Mouse (Mus musculus): ENCODE measurements around the gene Cstb. TPM values are rescaled to one million over a fixed set of nuclear protein-coding genes. Genes with fewer than 3 reads are reported as not detected.

The Cstb gene
- polyA plus RNA-seq (2015; fragmentation: Nextera tagmentation; extraction: Ambion mirVana): 222 and 253 TPM in 2 replicates

DNA sequence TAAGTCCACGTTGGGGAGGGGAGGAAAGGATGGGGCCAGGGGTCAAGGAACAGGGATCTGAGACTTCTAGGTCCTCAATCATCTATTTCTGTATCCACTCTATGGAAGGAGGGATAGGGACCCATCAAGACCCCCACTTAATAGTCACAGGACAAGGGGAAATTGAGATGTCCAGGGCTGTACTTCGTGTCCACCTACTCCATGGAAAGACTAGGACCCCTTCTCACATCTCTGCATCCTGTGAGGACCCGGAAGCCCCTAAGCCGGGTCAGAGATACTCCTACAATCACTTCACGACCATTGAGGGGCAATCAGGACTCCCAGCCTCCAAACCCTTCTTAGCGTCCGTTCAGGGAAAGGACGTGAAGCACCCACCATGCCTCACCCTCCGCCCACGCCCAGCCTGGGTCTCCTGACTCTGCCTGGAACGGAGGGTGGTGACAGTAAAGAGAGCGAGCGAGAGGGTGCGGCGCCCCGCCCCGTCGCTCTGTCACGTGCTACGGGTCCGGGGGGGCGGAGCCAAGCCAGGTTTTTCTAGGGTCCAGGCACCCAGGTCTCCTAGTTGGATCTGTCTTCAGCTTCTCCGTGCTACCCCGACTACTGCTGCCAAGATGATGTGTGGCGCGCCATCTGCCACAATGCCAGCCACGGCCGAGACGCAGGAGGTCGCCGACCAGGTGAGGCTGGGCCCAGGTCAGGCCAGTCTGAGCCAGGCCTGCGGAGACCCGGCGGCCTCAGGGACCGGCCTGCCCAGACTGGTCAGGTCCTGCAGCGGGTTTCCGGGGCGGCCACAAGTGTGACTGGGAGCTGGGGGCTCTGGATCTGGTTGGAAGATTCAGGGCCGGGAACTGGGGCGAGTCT, at the start of gene Cstb:
Gene Cstb, plus strand, starts transcription at position 489 of the 861 bp plus-strand sequence.
- Histone ChIP-seq H3K27me3 (no peaks in the 10 kb centered on the region), H3K4me2 (peak within 1 kb of the TSS; percentile 76), H3K9me3 (no peaks in the 10 kb centered on the region), H3K36me3 (peaks cover 26% of the 10 kb centered on the region), H3K9ac (peak within 1 kb of the TSS; percentile 94), H3K4me3 (peak within 1 kb of the TSS; percentile 92), H3K27ac (peak within 1 kb of the TSS; percentile 74), H3K4me1 (peaks cover 10% of the 10 kb centered on the region)
- ATAC-seq (ENCODE audit: insufficient number of reproducible peaks, insufficient read depth, low FRiP score, low TSS enrichment, low read depth): peak; percentile 86
- WGBS: 2% methylated on average over 40 of the region's 40 CpGs

DNA sequence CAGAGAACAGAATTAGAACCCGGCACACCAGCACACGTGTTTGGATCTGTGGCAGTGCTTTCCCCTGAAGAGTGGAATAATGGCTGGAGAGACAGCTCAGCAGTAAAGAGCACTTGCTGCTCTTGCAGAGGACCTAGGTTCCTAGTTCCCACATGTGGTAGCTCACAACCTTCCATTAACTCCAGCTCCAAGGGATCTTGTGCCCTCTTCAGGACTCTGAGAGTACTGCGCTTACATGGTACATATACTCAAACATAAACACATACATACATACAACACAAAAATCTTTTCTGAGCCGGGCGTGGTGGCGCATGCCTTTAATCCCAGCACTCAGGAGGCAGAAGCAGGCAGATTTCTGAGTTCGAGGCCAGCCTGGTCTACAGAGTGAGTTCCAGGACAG, 47.0 kb upstream of the Cstb start:
- Histone ChIP-seq H3K27me3 (no peaks in the 10 kb centered on the region), H3K4me1 (no peaks in the 10 kb centered on the region), H3K9ac (no peak overlapping the region), H3K9me3 (no peaks in the 10 kb centered on the region), H3K4me2 (no peak overlapping the region), H3K27ac (no peak overlapping the region), H3K4me3 (no peak overlapping the region), H3K36me3 (no peaks in the 10 kb centered on the region)
- 94% methylated on average over 7 of the region's 7 CpGs for WGBS
- no peak for ATAC-seq (ENCODE audit: insufficient number of reproducible peaks, insufficient read depth, low FRiP score, low TSS enrichment, low read depth)

DNA sequence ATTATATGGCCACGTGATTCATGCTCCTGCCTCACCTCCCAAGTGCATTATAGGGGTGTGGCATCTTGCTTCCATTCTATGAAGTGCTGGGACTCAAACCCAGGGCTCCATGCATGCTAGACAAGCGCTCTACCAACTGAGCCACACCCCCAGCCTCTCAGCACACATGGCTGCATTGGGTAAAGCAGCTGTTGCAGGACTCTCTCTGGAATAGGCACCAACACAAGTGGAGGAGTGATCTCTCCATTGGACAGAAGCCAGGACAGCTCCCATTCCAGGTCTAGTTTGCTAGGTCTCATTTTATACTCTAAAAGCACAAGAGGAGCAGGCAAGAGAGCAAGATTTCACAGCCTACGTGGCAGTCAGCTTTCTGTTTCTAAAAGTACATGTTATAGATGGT, 41.9 kb upstream of the Cstb start:
- Histone ChIP-seq H3K4me2 (no peak overlapping the region), H3K9me3 (no peaks in the 10 kb centered on the region), H3K27me3 (peaks cover 8% of the 10 kb centered on the region), H3K27ac (no peak overlapping the region), H3K36me3 (no peaks in the 10 kb centered on the region), H3K9ac (no peak overlapping the region), H3K4me1 (no peaks in the 10 kb centered on the region), H3K4me3 (no peak overlapping the region)
- no peak for ATAC-seq (ENCODE audit: insufficient number of reproducible peaks, insufficient read depth, low FRiP score, low TSS enrichment, low read depth)
- WGBS: 78% methylated on average over 3 of the region's 3 CpGs

DNA sequence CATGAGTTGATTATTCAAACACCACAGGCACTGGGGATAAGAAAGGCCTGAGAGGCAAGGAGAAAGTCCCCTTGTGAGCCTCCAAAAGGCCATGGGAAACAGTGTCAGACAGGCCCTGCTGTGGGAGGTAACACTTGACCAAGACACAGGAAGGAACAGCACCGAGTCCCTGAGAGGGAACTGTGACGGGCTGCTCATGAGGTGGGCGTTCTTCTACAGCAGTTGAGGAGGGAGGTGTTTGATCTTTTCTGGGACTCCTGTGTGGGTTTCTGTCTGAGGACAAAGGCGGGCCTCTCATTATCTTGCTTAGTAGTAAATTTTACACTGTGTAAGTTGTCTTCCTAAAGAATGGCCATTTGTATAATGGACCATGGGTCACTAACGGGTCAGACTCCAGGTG, 39.9 kb upstream of the Cstb start:
- no peaks in the 10 kb centered on the region for H3K9me3 ChIP-seq
- no peak for ATAC-seq (ENCODE audit: insufficient number of reproducible peaks, insufficient read depth, low FRiP score, low TSS enrichment, low read depth)
- no peak overlapping the region for H3K4me3 ChIP-seq
- H3K4me1 ChIP-seq: no peaks in the 10 kb centered on the region
- WGBS: 76% methylated on average over 5 of the region's 5 CpGs
- no peak overlapping the region for H3K9ac ChIP-seq
- H3K27ac ChIP-seq: no peak overlapping the region
- H3K4me2 ChIP-seq: no peak overlapping the region
- H3K27me3 ChIP-seq: peaks cover 27% of the 10 kb centered on the region
- no peaks in the 10 kb centered on the region for H3K36me3 ChIP-seq

DNA sequence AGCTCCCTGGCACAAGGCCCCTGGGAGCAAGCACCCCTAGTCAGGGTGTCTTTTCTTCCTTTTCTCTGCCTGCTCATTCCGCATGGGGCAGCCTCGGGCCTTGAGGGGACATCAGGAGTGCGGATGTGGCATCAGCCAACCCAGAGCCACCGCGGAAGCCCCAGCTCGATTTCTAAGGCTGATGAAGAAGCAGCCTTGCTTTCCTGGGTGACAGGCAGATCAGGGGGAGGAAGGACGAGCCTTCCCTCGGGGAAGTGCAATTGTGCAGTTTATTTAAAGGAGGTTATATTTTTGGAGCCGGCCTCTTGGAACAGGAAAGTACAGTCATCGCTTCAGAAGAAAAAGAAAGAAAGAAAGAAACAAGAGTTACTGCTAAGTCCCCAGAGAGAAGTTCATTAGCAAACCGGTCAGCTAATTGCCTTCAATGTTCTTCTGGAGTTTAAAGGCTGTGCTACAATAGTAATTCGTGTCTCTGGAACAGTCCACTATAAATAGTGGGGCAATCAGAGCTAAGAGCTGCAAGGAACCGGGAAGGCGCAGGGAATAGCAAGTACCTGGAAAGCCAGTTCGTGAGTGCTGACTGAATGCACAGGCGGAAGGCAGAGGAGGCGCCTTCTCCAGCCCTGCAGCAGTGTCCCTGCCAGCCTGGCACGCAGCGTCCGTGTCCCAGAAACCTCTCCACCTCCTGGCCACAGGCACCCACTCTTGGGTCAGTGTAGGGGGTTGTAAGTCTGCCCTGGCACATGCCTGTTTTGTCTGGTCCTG, 37.1 kb upstream of the Cstb start:
- H3K4me3 ChIP-seq: no peak overlapping the region
- H3K4me2 ChIP-seq: no peak overlapping the region
- H3K27me3 ChIP-seq: peaks cover 49% of the 10 kb centered on the region
- no peaks in the 10 kb centered on the region for H3K4me1 ChIP-seq
- H3K9me3 ChIP-seq: no peaks in the 10 kb centered on the region
- no peaks in the 10 kb centered on the region for H3K36me3 ChIP-seq
- no peak overlapping the region for H3K27ac ChIP-seq
- no peak for ATAC-seq (ENCODE audit: insufficient number of reproducible peaks, insufficient read depth, low FRiP score, low TSS enrichment, low read depth)
- 64% methylated on average over 20 of the region's 20 CpGs for WGBS
- no peak overlapping the region for H3K9ac ChIP-seq

DNA sequence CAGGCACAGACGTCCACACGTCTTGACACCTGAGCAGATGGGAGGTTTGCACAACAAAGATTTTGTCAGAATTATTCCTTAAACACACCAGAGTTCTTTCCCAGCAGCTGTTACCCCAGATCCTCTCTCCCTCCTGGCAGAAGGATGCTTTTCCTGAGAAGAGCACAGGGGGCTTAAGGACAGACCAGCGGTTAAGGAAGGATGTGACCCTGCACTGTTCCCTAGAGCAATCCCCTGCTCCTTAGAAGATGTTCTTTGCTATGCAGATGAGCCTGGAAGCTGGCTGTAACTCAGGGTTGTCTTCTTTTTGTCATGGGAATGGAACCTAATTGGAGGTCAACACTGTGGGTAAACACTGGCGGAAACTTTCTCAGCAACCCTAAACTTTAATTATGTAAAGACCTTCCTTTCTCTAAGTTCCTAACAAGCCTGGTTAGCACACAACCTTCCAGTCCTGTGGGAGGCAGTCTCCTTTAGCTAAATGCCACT, 34.4 kb upstream of the Cstb start:
- Histone ChIP-seq H3K4me3 (no peak overlapping the region), H3K36me3 (no peaks in the 10 kb centered on the region), H3K4me2 (no peak overlapping the region), H3K9me3 (no peaks in the 10 kb centered on the region), H3K9ac (no peak overlapping the region), H3K27me3 (peaks cover 49% of the 10 kb centered on the region), H3K27ac (no peak overlapping the region), H3K4me1 (peaks cover under 1% of the 10 kb centered on the region)
- 18% methylated on average over 4 of the region's 4 CpGs for WGBS
- no peak for ATAC-seq (ENCODE audit: insufficient number of reproducible peaks, insufficient read depth, low FRiP score, low TSS enrichment, low read depth)

DNA sequence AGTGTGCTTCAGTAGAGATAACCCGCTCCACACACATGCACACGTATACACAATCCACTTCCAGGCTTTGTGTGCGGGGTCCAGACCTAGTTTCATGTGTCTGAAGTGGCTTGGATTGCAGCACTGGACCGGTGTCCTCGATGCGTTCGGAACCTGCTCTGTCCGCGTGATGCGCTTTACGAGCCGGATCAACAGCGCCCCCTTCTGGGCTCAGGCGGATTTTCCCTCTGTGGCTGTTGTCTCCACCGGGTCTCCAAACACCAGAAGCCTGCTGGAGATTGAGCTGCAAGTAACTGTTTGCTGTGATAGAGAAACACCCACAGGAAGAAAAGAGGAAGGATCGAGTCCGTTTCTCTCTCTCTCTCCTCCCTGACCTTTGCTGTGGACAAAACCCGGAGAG, 33.4 kb upstream of the Cstb start:
- H3K4me2 ChIP-seq: 0 out of 2 replicates have a peak overlapping the region, but pooled peaks have one; percentile 22
- peaks cover 49% of the 10 kb centered on the region for H3K27me3 ChIP-seq
- ATAC-seq (ENCODE audit: insufficient number of reproducible peaks, insufficient read depth, low FRiP score, low TSS enrichment, low read depth): no peak
- H3K36me3 ChIP-seq: no peaks in the 10 kb centered on the region
- H3K27ac ChIP-seq: no peak overlapping the region
- H3K9me3 ChIP-seq: no peaks in the 10 kb centered on the region
- no peak overlapping the region for H3K9ac ChIP-seq
- WGBS: 4% methylated on average over 18 of the region's 18 CpGs
- H3K4me1 ChIP-seq: peaks cover 6% of the 10 kb centered on the region
- H3K4me3 ChIP-seq: 0 out of 2 replicates have a peak overlapping the region, but pooled peaks have one; percentile 2

DNA sequence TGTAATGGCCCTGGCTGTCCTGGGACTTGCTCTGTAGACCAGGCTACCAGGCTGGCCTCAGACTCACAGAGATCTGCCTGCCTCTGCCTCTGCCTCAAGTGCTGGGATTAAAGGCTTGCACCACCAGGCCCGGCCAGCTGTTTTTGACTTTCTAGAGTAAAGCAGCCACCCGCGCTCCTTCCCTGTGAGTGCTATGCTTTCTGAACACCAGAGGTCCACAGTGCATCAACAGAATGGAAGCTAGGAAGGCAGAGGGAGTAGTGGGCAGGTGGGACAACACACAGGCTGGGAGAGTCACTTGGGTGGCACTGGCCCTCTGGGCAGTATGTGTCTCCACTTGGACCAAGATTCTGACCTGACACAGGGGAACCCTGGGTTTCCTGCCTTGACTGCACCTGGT, 30.1 kb upstream of the Cstb start:
- Histone ChIP-seq H3K27me3 (peaks cover 23% of the 10 kb centered on the region), H3K36me3 (peaks cover 13% of the 10 kb centered on the region), H3K4me2 (no peak overlapping the region), H3K4me1 (peaks cover 13% of the 10 kb centered on the region), H3K9me3 (no peaks in the 10 kb centered on the region), H3K9ac (no peak overlapping the region), H3K4me3 (no peak overlapping the region), H3K27ac (no peak overlapping the region)
- 75% methylated on average over 3 of the region's 3 CpGs for WGBS
- no peak for ATAC-seq (ENCODE audit: insufficient number of reproducible peaks, insufficient read depth, low FRiP score, low TSS enrichment, low read depth)

DNA sequence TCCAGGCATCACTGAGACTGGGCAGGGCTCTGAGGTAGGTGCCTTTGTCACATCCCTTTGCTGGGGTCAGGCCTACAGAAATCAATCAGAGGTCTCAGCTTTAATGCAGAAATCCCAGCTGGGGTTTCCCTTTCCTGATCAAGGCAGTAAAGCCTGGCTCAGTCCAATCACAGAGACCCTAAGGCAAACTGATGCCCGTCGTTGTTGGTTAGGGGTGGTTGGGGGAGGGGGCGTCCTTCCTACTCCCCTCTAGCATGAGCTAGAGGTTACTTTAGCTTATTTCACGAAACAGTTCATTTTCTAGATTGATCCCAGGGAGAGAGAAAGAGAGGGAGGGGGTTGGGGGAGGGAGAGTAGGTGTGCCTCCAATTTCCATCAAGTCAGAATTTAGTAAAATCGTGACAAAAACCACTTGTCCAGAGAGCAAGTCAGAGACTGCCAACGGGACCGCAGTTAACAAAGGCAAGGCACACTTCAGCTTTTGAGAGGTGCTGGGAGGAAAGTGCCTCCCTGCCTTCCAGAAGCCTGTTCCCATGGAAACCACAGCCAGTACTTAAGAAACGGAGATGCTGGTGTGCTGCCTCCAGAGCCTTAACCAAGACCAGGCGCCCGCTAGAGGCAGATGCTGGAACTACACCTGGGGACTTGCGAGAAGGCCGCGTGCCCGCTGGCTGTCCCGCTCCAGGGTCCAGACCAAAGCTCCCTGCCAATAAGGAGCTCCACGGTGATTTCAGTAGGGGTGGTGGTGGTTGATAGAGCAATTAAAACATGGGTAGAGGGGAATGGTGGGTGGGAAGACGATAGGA, 29.4 kb upstream of the Cstb start:
- H3K4me3 ChIP-seq: no peak overlapping the region
- no peak overlapping the region for H3K9ac ChIP-seq
- peak overlapping the region; percentile 28 for H3K4me2 ChIP-seq
- H3K27me3 ChIP-seq: peaks cover 17% of the 10 kb centered on the region
- peaks cover 13% of the 10 kb centered on the region for H3K4me1 ChIP-seq
- 3% methylated on average over 17 of the region's 17 CpGs for WGBS
- no peaks in the 10 kb centered on the region for H3K9me3 ChIP-seq
- peaks cover 19% of the 10 kb centered on the region for H3K36me3 ChIP-seq
- no peak for ATAC-seq (ENCODE audit: insufficient number of reproducible peaks, insufficient read depth, low FRiP score, low TSS enrichment, low read depth)
- H3K27ac ChIP-seq: no peak overlapping the region

DNA sequence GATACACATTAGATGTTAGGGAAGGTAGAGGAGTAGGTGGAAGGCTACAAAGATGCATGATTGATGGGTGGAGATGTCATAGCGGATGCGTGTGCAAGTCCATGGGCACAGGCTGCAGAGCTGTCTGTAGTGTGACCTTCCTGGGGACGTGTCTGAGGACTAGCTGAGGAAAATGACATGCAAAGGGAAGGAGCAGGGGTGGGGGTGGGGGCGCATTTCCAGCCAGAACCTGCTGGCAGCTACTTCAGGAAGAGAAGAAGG, 28.9 kb upstream of the Cstb start:
- 47% methylated on average over 4 of the region's 4 CpGs for WGBS

DNA sequence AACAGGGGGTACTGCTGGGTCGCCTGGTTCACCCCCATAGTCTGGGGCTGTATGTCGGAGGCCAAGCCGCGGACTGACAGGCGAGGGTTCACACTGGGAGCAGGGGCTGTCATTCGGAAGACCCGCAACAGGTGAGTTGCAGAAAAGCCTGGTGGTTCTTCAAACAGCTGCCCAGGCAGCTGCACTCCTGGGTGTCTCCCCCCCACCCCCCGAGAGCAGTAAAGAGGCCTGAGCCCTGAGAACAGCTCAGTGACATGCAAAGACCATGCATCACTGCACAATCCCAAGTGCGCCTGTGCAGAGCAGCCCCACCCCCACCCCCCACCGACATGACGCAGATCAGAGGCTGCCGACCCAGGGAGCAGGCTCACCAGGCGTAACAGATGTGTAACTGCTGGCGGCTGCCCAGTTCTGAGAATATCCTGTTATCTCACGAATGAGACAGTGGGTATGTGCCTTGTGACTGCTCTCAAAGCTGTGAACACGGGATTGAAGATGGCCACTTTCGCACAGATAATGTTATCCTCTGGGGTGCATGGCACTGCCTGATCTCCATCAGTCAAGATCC, 26.3 kb upstream of the Cstb start:
- H3K4me3 ChIP-seq: no peak overlapping the region
- no peak overlapping the region for H3K9ac ChIP-seq
- peaks cover 13% of the 10 kb centered on the region for H3K4me1 ChIP-seq
- H3K27me3 ChIP-seq: no peaks in the 10 kb centered on the region
- 46% methylated on average over 17 of the region's 17 CpGs for WGBS
- no peaks in the 10 kb centered on the region for H3K9me3 ChIP-seq
- no peak overlapping the region for H3K27ac ChIP-seq
- H3K36me3 ChIP-seq: peaks cover 51% of the 10 kb centered on the region
- no peak for ATAC-seq (ENCODE audit: insufficient number of reproducible peaks, insufficient read depth, low FRiP score, low TSS enrichment, low read depth)
- H3K4me2 ChIP-seq: no peak overlapping the region

More for the DNA sequence above, 28.9 kb upstream of the Cstb start:
- Histone ChIP-seq H3K27me3 (peaks cover 12% of the 10 kb centered on the region), H3K4me2 (peak overlapping the region; percentile 28), H3K4me3 (no peak overlapping the region), H3K4me1 (peaks cover 13% of the 10 kb centered on the region), H3K9ac (no peak overlapping the region), H3K27ac (no peak overlapping the region), H3K9me3 (no peaks in the 10 kb centered on the region), H3K36me3 (peaks cover 25% of the 10 kb centered on the region)
- no peak for ATAC-seq (ENCODE audit: insufficient number of reproducible peaks, insufficient read depth, low FRiP score, low TSS enrichment, low read depth)
